Mouse (Mus musculus) left cerebral cortex, postnatal 36 days (tissue): Measurements from ENCODE around the gene Hacd4. TPM values are rescaled to one million over a fixed set of nuclear protein-coding genes. Genes with fewer than 3 reads are reported as not detected.

Experiments used
- DNase-seq, 2 experiments: peaks; one replicate each; pipeline ENCODE4 v3.0.0; 2021 to 2022; ENCODE audit warnings: low spot score in 2 of 2, mixed read lengths in 1 of 2
- intact Hi-C: fragments of 180-260 bp; cut with DNase I; formaldehyde crosslinking; loops from one replicate; pipeline ENCODE4 v1.15.1; 2025
- total RNA-seq, 2 experiments: library from RNA; stranded (reverse); gene quantifications; 2 replicates each; pipeline ENCODE4 v1.2.3; 2021

Gene Hacd4
- total RNA-seq, 2 experiments from 2014 or later = 1.3 to 1.4 TPM

DNA sequence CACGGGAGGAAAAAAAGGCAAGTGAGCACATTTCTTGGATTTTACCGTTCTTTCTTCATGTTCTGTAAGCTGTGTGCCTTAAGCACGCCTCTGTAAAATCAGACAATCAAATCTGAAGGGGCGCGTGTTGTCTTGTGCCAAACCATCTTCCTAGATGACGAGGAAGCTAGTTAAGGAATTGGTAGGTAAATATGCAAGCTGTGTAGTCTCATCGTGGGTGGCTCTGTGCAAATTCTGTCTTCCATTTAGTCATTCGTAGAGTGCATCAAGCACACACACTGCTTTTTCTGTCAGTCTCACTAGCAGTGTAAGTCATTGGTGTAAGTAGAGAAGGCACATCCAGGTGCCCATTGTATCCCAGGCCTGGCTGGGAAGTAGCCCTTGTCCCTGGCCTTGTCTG is 67.9 kb downstream of the Hacd4 start:
- intact Hi-C loops = no loop called here
- DNase-seq = no peak

DNA sequence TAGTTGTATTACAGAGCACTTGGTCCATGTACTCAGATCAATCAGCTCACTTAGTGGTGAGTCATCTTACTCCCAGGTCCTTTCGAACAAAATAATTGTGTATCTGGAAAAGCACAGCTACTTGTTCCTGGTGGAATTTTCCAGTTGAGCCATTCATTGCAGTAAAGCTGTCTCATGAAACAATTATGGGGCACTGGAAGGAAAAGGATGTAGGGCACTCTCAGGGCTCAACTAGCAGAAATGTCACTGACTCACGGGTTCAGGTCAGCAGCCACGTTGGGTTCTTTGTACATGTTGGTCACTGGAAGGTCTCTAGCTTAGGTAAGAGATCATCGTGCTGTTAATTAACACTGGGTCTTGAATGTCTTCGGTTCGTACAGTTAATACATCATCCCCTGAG is 68.8 kb downstream of the Hacd4 start:
- DNase-seq = no peak

DNA sequence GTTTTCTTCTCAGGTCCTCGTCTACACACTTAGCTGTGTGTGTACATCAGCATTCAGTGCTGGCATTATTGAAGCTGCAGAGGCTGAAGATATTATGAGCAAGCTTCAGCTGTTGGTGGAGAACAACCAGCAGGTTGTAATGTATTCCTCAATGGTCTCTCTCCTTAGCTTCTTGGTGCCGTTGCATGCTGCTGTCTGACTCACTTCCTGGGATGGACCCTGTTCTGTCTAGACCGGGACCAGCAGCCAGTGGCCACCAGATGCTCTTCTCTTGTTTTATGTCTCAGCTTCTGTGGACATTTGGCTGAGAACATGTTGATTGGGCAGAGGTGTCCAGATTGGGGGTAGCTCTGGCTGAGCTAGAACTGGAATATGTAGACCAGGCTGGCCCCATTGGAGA is 81.3 kb downstream of the Hacd4 start:
- no peak for DNase-seq
- intact Hi-C loops = no loop called here

More for the DNA sequence above, 68.8 kb downstream of the Hacd4 start:
- intact Hi-C loops = no loop called here

DNA sequence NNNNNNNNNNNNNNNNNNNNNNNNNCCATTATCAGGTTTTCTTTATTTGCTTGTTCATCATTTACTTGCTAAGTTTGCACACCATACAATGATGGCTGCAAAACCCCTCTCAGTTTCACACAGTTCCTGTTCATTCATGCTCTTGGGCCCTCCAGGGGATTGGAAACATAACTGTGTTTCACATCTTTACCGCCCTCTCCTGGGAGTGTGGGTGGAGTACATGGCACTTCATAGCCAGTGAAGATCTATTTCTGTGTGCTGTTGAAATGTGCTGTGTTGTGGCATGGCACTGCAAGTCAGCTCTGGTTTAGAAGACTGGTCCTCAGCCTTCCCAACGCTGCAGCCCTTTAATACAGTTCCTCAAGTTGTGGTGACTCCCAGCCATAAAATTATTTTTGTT is 82.1 kb downstream of the Hacd4 start:
- DNase-seq = no peak
- intact Hi-C loops = no loop called here

DNA sequence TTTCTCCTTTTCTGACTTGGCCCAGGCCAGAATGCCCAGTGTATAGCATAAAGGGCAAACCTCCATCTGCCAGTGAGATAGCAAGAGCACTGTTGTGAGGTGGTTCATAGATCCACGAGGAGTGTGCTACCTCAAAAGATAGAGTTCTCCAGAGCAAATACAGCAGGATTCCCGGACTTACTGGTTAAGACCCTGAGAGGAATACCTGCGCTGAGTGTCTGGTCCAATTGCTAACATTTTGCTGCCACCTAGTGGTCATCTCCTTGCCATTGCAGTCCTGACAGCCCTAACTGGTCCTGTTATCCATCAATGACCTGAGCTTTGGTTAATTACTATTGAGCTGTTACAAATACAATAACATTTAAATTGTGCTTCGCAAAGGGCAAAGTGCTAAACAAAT is 87.8 kb downstream of the Hacd4 start:
- intact Hi-C loops = loop anchor here (2.0 to 5.0 kb wide), 3 partner anchors 316 to 982 kb away; no protein-coding TSS in a partner anchor
- peak; percentile 46 to 59 for DNase-seq

Other genes with a start within 250 kb of the Hacd4 start
- not detected for gene Ifnb1, start 83.8 kb upstream of the Hacd4 start, total RNA-seq
- gene Ifna15, start 119.3 kb upstream of the Hacd4 start, total RNA-seq = not detected
- not detected for gene Ifna14, start 132.9 kb upstream of the Hacd4 start, total RNA-seq
- gene Ifna9, start 153.5 kb upstream of the Hacd4 start, total RNA-seq = not detected
- gene Ifna12, start 164.4 kb upstream of the Hacd4 start, total RNA-seq = not detected
- gene C87499, start 195.5 kb upstream of the Hacd4 start, total RNA-seq = not detected
- not detected for gene Ifna13, start 205.5 kb upstream of the Hacd4 start, total RNA-seq
- gene Ifna16, start 238.0 kb upstream of the Hacd4 start, total RNA-seq = not detected
- gene Ifna2, start 245.0 kb upstream of the Hacd4 start, total RNA-seq = not detected